Mouse (Mus musculus): ENCODE data around the gene Ankrd13a.

DNA sequence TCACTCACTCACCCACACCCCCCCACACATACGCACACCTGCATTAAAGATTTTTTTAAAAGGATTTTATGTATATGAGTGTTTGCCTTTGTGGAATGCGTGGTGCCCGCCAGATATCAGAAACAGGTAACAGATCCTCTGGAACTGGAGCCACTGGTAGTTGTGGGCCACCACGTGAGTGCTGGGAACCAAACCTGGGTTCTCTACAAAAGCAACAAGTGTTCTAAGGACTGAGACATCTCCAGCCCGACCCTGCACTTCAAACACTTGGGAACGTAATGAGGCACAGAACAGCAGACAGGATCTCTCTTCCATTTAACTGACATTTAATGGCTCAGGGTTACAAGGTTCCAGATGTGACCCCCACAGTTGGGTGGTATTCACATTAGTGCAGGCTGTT is 33.4 kb downstream of the Ankrd13a start:
- TF ChIP-seq HCFC1 (IDR thresholded peaks at IDR 0.05; ENCODE audit: low read depth, low read length) (no peak), PAX5 (IDR thresholded peaks at IDR 0.05; ENCODE audit: low read length) (no peak), POLR2A (IDR thresholded peaks at IDR 0.05; ENCODE audit: low read depth, low read length) (no peak), UBTF (IDR thresholded peaks at IDR 0.05; ENCODE audit: low read depth, low read length) (no peak), EP300 (IDR thresholded peaks at IDR 0.05; ENCODE audit: low read length) (no peak), CTCF (conservative IDR thresholded peaks at IDR 0.05 in 1 of 2, IDR thresholded peaks at IDR 0.05 in 1 of 2; ENCODE audit: low read depth in 2 of 2, low read length in 2 of 2) (no peak), SMC3 (IDR thresholded peaks at IDR 0.05; ENCODE audit: low read depth, low read length) (no peak), NELFE (IDR thresholded peaks at IDR 0.05; ENCODE audit: low read depth, low read length) (no peak), GABPA (IDR thresholded peaks at IDR 0.05; ENCODE audit: insufficient replicate concordance, low read depth, low read length) (no peak), RAD21 (IDR thresholded peaks at IDR 0.05; ENCODE audit: low read depth, low read length) (no peak), CHD2 (IDR thresholded peaks at IDR 0.05; ENCODE audit: low read length) (no peak), SIN3A (IDR thresholded peaks at IDR 0.05; ENCODE audit: low read length) (no peak)

Measured in CH12.LX (cell line).